Mouse (Mus musculus): ENCODE measurements around the gene Rsg1. TPM values are rescaled to one million over a fixed set of nuclear protein-coding genes. Genes with fewer than 3 reads are reported as not detected.

The Rsg1 gene
- polyA plus RNA-seq, 1 experiment = 3.7 TPM

DNA sequence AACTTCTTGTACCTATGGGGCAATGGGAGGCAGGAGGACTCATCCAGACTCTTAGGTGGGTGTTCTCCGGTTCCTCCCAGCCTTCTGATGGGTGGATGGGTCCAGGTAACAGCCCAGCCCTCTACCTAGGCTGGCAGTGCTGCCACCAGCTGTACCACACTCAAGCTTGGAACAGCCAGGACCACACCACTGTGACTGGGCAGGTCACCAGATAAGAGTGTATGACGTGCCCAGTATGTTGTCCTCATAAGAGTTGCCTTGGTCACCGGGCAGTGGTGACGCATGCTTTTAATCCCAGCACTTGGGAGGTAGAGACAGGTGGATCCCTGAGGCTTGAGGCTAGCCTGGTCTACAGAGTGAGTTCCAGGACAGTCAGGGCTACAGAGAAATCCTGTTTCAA lies 19.4 kb downstream of the Rsg1 start:
- Histone ChIP-seq H3K4me3 (replicated peaks; ENCODE audit: extremely low read depth, low read depth, low read length) (no peak overlapping the region), H3K4me1 (ENCODE audit: control insufficient read depth, insufficient read depth, low read length) (no peaks in the 10 kb centered on the region)
- no peak for DNase-seq
- no peak for TF ChIP-seq POLR2A (IDR thresholded peaks at IDR 0.05; ENCODE audit: borderline replicate concordance, extremely low read depth, low read depth, low read length)
- TF ChIP-seq CTCF (IDR thresholded peaks at IDR 0.05; ENCODE audit: insufficient read depth, low read length) = no peak
- WGBS = 82% methylated on average over 4 of the region's 4 CpGs

DNA sequence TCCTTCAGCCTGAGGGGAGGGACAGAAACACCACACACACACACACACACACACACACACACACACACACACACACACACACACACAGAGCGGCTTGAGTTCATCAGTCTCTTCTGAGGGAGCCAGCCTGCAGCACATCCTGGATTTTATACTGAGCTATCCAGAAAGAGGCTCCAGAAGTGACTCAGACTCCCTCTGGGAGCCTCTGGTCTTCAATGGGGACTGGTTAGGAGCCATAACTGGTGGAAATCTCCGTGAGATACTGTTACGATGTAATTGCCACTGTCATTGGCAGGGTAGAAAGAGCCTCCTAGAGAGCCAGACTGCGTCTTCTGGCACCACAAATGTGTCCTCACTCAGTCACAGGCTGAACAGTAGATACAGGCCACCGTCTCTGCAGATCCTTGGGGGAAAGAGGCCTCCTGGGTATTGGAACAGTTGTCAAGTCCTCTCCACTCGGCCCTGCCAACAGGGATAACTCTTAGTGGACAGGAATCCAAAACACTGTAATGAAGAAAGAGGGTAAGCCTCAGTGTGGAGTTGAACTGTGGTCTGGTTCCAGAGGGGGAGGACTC lies 21.9 kb downstream of the Rsg1 start:
- Histone ChIP-seq H3K4me3 (replicated peaks; ENCODE audit: extremely low read depth, low read depth, low read length) (no peak overlapping the region), H3K4me1 (ENCODE audit: control insufficient read depth, insufficient read depth, low read length) (peaks cover 8% of the 10 kb centered on the region)
- WGBS = 72% methylated on average over 6 of the region's 6 CpGs
- TF ChIP-seq POLR2A (IDR thresholded peaks at IDR 0.05; ENCODE audit: borderline replicate concordance, extremely low read depth, low read depth, low read length) (no peak), CTCF (IDR thresholded peaks at IDR 0.05; ENCODE audit: insufficient read depth, low read length) (no peak)
- no peak for DNase-seq

DNA sequence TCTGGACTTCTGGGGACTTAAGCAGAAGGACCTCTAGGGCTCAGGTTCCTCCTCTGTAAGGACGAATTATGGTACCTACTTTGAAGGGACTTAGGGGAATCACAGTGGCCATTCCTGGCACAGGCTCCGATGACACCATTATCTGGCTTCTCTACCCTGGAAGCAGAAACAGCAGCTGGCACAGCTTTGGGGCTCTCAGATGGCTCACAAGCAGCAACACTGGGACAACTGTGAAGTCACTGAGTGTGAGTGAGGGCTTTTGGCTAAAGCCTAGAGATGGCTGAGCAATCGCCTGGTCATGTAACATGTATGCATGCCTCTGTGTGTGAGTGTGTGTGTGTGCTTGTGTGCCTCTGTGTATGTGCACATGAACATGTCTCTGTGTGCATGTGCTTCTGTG lies 23.1 kb downstream of the Rsg1 start:
- Histone ChIP-seq H3K4me3 (replicated peaks; ENCODE audit: extremely low read depth, low read depth, low read length) (no peak overlapping the region), H3K4me1 (ENCODE audit: control insufficient read depth, insufficient read depth, low read length) (peaks cover 9% of the 10 kb centered on the region)
- DNase-seq = no peak
- TF ChIP-seq POLR2A (IDR thresholded peaks at IDR 0.05; ENCODE audit: borderline replicate concordance, extremely low read depth, low read depth, low read length) (no peak), CTCF (IDR thresholded peaks at IDR 0.05; ENCODE audit: insufficient read depth, low read length) (no peak)
- WGBS = 58% methylated on average over 3 of the region's 3 CpGs

DNA sequence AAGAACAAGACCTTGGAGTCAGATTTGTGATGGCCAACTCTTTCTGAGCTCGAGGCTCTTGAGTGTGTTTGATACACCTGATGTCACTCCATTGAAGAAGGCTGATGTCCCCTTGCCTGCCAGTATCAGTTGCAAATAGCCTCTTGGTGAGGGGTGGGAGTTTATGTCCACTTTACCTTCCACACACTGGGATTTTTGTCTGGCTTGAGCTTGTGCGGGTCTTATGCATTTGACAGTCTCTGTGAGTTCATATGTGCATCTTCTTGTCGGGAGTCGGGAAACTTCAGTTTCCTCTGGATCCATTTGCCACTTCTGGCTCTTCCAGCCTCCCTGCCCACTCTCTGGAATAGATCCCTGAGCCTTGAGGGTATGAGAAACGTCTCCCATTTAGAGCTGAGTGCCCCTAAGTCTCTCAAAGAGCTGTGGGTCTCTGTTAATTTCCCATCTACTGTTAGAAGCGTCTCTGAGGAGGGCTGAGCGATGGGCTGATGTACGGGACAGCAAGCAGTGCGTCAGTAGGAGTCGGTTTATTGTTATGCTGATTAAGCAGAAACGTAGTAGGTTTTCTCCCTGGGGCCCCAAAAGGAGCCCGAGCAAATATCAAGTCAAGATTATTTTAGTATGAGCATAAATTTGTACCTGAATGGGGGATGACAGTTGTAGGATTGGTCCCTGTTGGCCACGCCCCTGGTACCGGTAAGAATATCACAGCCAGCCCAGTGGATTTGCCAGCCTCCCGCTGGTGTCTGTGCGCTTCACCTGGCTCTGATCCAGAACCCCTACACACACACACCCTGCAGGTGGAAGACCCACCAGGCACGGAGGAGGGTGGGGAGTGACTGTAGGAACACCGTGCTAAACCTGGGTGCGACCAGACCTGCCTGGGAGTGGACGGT lies 25.0 kb downstream of the Rsg1 start:
- 10% methylated on average over 20 of the region's 20 CpGs for WGBS
- no peak for TF ChIP-seq POLR2A (IDR thresholded peaks at IDR 0.05; ENCODE audit: borderline replicate concordance, extremely low read depth, low read depth, low read length)
- no peak for TF ChIP-seq CTCF (IDR thresholded peaks at IDR 0.05; ENCODE audit: insufficient read depth, low read length)
- no peak for DNase-seq
- H3K4me1 ChIP-seq (ENCODE audit: control insufficient read depth, insufficient read depth, low read length) = peaks cover 9% of the 10 kb centered on the region
- peak overlapping the region; percentile 80 for H3K4me3 ChIP-seq (replicated peaks; ENCODE audit: extremely low read depth, low read depth, low read length)

DNA sequence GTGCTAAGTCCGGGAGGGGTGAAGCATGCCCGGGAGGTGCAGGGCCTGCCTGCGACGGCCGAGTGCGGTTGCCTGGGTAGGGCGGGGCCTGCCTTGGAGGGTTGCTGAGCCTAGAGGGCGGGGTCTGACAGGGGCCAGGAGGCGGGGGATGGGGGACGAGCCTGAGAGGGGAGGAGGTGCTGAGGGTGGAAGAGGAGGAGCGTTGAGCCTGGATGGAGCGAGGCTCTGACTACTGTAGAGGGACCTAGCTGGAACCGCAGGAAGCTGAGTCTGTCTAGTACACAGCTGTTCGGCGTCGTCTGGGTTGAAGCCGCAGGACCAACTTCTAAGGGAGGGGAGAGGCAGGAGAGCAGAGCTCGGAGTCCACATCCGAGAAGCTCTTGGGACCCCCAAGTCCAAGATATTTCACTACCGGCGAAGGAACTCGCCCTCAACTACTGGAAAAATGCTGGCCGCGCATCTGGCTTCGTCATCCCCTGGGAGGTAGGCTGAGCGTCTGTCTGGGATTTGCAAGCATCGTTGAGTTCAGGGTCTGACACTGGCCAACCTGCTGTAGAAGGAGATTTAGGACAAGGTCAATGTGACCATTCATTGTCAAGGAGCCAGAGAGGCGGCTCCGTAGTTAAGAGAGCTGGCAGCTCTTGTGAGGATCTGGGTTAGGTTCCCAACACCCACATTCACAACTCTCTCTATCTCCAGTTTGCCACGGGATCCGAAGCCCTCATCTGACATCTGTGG lies 25.8 kb downstream of the Rsg1 start, which contains the start of gene Arhgef19:
Gene Arhgef19, plus strand, starts transcription at position 112 of the 738 bp plus-strand sequence.
- peak within 1 kb of the TSS; percentile 80 for H3K4me3 ChIP-seq (replicated peaks; ENCODE audit: extremely low read depth, low read depth, low read length)
- TF ChIP-seq CTCF (IDR thresholded peaks at IDR 0.05; ENCODE audit: insufficient read depth, low read length) (no peak), POLR2A (IDR thresholded peaks at IDR 0.05; ENCODE audit: borderline replicate concordance, extremely low read depth, low read depth, low read length) (peak; percentile 63; the same call in 1 of the 2 replicates)
- DNase-seq = peak; percentile 83
- H3K4me1 ChIP-seq (ENCODE audit: control insufficient read depth, insufficient read depth, low read length) = peaks cover 9% of the 10 kb centered on the region
- 1% methylated on average over 31 of the region's 31 CpGs for whole genome bisulfite sequencing

DNA sequence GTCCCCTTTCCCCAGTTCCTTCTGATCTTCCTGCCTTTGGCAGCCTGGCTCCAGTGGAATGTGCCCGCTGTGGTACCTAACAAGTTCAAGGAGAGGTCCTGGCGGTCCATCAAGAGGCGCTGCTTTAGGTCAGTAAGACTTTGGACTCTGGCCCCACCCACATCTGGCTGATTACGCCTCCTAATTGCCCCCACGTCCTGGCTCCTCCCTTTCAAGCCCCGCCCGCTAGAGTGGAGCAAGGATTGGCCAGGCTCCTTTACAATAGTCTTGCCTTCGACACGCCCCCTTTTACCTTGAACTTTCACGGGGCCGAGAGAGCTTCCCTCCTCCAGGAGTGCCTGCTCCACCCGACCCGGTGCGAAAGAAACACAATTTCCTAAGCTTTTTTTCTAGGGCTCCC lies 26.9 kb downstream of the Rsg1 start:
- peaks cover 9% of the 10 kb centered on the region for H3K4me1 ChIP-seq (ENCODE audit: control insufficient read depth, insufficient read depth, low read length)
- DNase-seq = peak; percentile 63
- WGBS = 6% methylated on average over 14 of the region's 14 CpGs
- H3K4me3 ChIP-seq (replicated peaks; ENCODE audit: extremely low read depth, low read depth, low read length) = no peak overlapping the region
- 0 out of 2 replicates have a peak, but pooled peaks have one; percentile 10 for TF ChIP-seq POLR2A (IDR thresholded peaks at IDR 0.05; ENCODE audit: borderline replicate concordance, extremely low read depth, low read depth, low read length)
- TF ChIP-seq CTCF (IDR thresholded peaks at IDR 0.05; ENCODE audit: insufficient read depth, low read length) = no peak

DNA sequence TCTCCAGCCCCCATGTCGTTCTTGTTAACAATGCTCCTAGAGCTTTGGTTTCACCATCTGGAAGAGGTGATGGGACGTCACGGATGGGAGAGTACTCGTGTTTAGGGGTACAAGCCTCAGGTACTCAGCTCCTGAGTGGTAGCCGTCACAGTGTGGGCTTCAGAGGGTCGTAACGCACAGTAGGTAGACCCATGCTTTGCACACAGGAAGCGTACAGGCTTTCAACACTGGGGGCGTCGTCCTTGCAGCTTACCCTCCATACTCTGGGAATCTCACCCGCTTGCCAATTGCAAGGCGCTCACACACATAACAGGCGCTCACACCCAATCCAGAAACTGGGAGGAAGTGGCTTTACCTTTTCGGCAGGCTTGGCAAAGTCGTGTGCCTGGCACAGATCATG lies 28.1 kb downstream of the Rsg1 start:
- no peak for DNase-seq
- TF ChIP-seq POLR2A (IDR thresholded peaks at IDR 0.05; ENCODE audit: borderline replicate concordance, extremely low read depth, low read depth, low read length) (no peak), CTCF (IDR thresholded peaks at IDR 0.05; ENCODE audit: insufficient read depth, low read length) (no peak)
- WGBS = 36% methylated on average over 15 of the region's 15 CpGs
- Histone ChIP-seq H3K4me1 (ENCODE audit: control insufficient read depth, insufficient read depth, low read length) (peaks cover 14% of the 10 kb centered on the region), H3K4me3 (replicated peaks; ENCODE audit: extremely low read depth, low read depth, low read length) (no peak overlapping the region)

DNA sequence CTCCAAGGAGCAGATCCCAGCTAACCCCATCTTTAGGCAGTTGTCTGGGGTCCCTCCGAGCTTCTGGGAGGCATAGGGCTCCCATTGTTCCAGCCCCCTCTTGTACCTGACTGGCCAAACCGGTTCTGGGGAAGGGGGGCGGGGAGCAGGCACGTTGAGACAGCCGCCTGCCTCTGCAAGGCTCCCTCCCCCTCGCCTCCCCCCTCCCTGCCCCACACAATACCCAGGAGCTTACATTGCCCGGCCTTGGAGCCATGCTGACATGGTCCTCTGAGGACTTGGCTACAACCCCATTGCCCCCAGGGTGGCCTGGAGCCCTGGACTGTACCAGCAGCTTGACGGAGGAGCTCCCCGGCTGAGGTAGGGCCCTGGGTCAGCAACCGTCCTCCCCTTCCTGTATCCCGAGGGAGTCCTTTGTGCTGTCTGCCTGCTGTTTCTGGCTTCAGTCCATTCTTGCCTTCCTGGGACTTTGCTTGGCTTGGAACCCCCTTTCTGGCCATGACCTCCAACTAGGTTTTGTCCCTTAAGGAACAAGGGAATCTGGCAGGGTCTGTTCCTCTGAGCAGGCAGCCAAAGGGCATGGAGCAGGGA lies 29.0 kb downstream of the Rsg1 start:
- TF ChIP-seq POLR2A (IDR thresholded peaks at IDR 0.05; ENCODE audit: borderline replicate concordance, extremely low read depth, low read depth, low read length) (0 out of 2 replicates have a peak, but pooled peaks have one; percentile 5), CTCF (IDR thresholded peaks at IDR 0.05; ENCODE audit: insufficient read depth, low read length) (no peak)
- 13% methylated on average over 11 of the region's 11 CpGs for WGBS
- H3K4me1 ChIP-seq (ENCODE audit: control insufficient read depth, insufficient read depth, low read length) = peaks cover 21% of the 10 kb centered on the region
- peak; percentile 66 for DNase-seq
- H3K4me3 ChIP-seq (replicated peaks; ENCODE audit: extremely low read depth, low read depth, low read length) = no peak overlapping the region

DNA sequence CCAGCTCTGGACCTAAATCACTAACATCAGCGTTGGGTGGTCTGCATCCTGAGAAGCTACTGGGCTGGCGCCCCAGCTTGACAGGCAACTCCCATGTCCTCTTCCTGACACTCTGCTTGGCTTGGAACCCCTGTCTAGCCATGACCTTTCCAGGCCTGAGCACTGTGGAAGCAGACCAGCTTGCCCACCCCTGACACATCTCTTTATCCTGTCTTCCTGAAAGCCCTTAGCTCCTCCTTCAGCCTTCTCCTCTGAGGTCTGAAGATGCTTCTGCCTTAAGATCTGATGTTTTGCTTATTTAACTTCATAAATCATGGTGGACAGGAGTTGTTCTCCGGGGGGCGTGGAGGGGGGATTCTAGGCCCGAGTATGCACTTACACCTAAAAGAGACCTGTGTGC lies 29.9 kb downstream of the Rsg1 start:
- peaks cover 23% of the 10 kb centered on the region for H3K4me1 ChIP-seq (ENCODE audit: control insufficient read depth, insufficient read depth, low read length)
- WGBS = 52% methylated on average over 5 of the region's 5 CpGs

More for the DNA sequence above, 29.9 kb downstream of the Rsg1 start:
- DNase-seq = no peak
- no peak overlapping the region for H3K4me3 ChIP-seq (replicated peaks; ENCODE audit: extremely low read depth, low read depth, low read length)
- TF ChIP-seq CTCF (IDR thresholded peaks at IDR 0.05; ENCODE audit: insufficient read depth, low read length) (no peak), POLR2A (IDR thresholded peaks at IDR 0.05; ENCODE audit: borderline replicate concordance, extremely low read depth, low read depth, low read length) (no peak)
